Mouse (Mus musculus) kidney, embryonic 15.5 days (tissue): ENCODE data around the gene Dner. TPM values are rescaled to one million over a fixed set of nuclear protein-coding genes. Genes with fewer than 3 reads are reported as not detected.

Source experiments
- ATAC-seq: fragments of 200-750 bp; cut with Nextera tagmentation; replicated peaks from 2 replicates; pipeline ENCODE4 v1.8.0; 2017; ENCODE audit warnings: moderate TSS enrichment; ENCODE audit not compliant: low FRiP score
- H3K27ac ChIP-seq: fragments of 300-500 bp; sonication (generic); 2 replicates; pipeline ENCODE4 v1.5.1; 2015; ENCODE audit warnings: mild to moderate bottlenecking, inconsistent platforms
- H3K27me3 ChIP-seq: fragments of 300-500 bp; sonication (generic); 2 replicates; pipeline ENCODE4 v1.6.1; 2015; ENCODE audit warnings: inconsistent platforms
- H3K36me3 ChIP-seq: fragments of 300-500 bp; sonication (generic); 2 replicates; pipeline ENCODE4 v1.6.1; 2015; ENCODE audit warnings: inconsistent platforms
- H3K4me1 ChIP-seq: fragments of 300-500 bp; sonication (generic); 2 replicates; pipeline ENCODE4 v1.6.1; 2015; ENCODE audit warnings: inconsistent platforms
- H3K4me2 ChIP-seq: fragments of 300-500 bp; sonication (generic); 2 replicates; pipeline ENCODE4 v1.6.1; 2015; ENCODE audit warnings: moderate library complexity, mild to moderate bottlenecking, inconsistent platforms
- H3K4me3 ChIP-seq: fragments of 300-500 bp; sonication (generic); replicated peaks from 2 replicates; pipeline ENCODE4 v1.5.1; 2015; ENCODE audit warnings: mild to moderate bottlenecking, inconsistent platforms
- H3K9ac ChIP-seq: fragments of 300-500 bp; sonication (generic); 2 replicates; pipeline ENCODE4 v1.6.1; 2015; ENCODE audit warnings: mild to moderate bottlenecking, inconsistent platforms
- H3K9me3 ChIP-seq: fragments of 300-500 bp; sonication (generic); replicated peaks from 2 replicates; pipeline ENCODE4 v1.6.1; 2016; ENCODE audit warnings: inconsistent platforms
- WGBS: fragments of 180-500 bp; shearing (Covaris S2); methylation state at CpG from one replicate; pipeline ENCODE4 v1.1.7; 2015; ENCODE audit warnings: mixed read lengths; 5-methylcytosine and 5-hydroxymethylcytosine counted together
- polyA plus RNA-seq: library from polyadenylated mRNA; unstranded; fragments of >200 nt; fragmentation: Nextera tagmentation; extraction: Ambion mirVana; gene quantifications from 2 replicates; pipeline ENCODE4 v1.2.1, GENCODE M21; 2015

Gene Dner
- polyA plus RNA-seq, 1 experiment from 2014 or later: 2.5 TPM

- Histone ChIP-seq H3K36me3 (no peaks in the 10 kb centered on the region), H3K9ac (no peak overlapping the region), H3K4me3 (no peak overlapping the region), H3K9me3 (no peaks in the 10 kb centered on the region), H3K4me2 (no peak overlapping the region), H3K27ac (no peak overlapping the region), H3K4me1 (no peaks in the 10 kb centered on the region), H3K27me3 (no peaks in the 10 kb centered on the region)
- 62% methylated on average over 3 of the region's 3 CpGs for WGBS
- ATAC-seq: no peak
Observed at GRCm38 (mm10) chr1:84513201-84513600, 182.8 kb downstream of the Dner start.

GRCm38 (mm10) chr1:84508510-84508909 is 187.5 kb downstream of the Dner start:
- ATAC-seq: no peak
- no peaks in the 10 kb centered on the region for H3K36me3 ChIP-seq
- H3K27me3 ChIP-seq: no peaks in the 10 kb centered on the region
- peaks cover 14% of the 10 kb centered on the region for H3K4me1 ChIP-seq
- no peak overlapping the region for H3K27ac ChIP-seq
- H3K4me2 ChIP-seq: no peak overlapping the region
- no peak overlapping the region for H3K4me3 ChIP-seq
- WGBS: 67% methylated on average over 1 of the region's 1 CpGs
- no peak overlapping the region for H3K9ac ChIP-seq
- no peaks in the 10 kb centered on the region for H3K9me3 ChIP-seq

DNA sequence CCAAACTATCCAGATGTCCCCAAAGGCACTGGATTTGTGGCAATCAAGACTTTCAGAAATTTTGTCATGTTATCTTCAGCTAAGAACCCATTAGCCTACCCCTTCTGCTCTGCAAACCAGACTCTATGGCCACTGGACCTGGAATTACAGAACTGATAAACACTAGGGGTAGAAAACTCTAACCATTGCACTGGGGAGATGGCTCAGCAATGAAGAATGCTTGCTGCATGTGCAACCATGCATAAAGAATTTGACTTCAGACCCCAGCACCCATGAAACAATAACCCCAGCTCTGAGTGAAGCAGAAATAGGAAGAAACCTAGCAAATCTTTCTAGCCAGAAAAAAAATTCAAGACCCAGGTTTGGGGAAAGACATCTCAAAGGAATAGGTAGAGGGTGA is 188.5 kb downstream of the Dner start:
- Histone ChIP-seq H3K4me3 (no peak overlapping the region), H3K9me3 (no peaks in the 10 kb centered on the region), H3K36me3 (no peaks in the 10 kb centered on the region), H3K4me1 (peaks cover 14% of the 10 kb centered on the region), H3K27ac (no peak overlapping the region), H3K9ac (no peak overlapping the region), H3K4me2 (no peak overlapping the region), H3K27me3 (no peaks in the 10 kb centered on the region)
- ATAC-seq: no peak

- H3K4me2 ChIP-seq: no peak overlapping the region
- H3K27ac ChIP-seq: no peak overlapping the region
- no peaks in the 10 kb centered on the region for H3K36me3 ChIP-seq
- no peak; the same call in 1 of the 2 replicates for ATAC-seq
- H3K27me3 ChIP-seq: no peaks in the 10 kb centered on the region
- H3K4me3 ChIP-seq: no peak overlapping the region
- peaks cover 14% of the 10 kb centered on the region for H3K4me1 ChIP-seq
- WGBS: 24% methylated on average over 6 of the region's 6 CpGs
- no peaks in the 10 kb centered on the region for H3K9me3 ChIP-seq
- no peak overlapping the region for H3K9ac ChIP-seq
Observed at GRCm38 (mm10) chr1:84506984-84507546, 189.0 kb downstream of the Dner start.

DNA sequence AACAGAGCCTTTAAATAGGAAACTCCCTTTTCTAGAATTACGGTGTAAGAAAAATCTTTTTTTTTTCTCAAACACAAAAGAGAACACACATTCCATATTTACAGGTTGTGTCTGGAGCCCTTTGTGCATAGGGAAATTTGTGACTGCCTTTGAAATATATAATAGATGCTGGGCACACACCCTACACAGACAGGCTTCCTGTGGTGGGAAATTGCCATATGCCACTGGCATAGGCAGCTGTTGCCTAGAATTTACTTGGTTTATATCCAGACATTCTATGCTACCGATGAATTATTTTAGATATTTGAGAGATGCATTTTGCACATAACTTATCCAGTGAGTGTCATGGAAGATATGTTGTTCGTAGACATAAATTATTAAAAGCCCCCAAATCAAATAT is 195.3 kb downstream of the Dner start:
- no peaks in the 10 kb centered on the region for H3K27me3 ChIP-seq
- WGBS: 88% methylated on average over 3 of the region's 3 CpGs
- no peak overlapping the region for H3K9ac ChIP-seq
- H3K9me3 ChIP-seq: no peaks in the 10 kb centered on the region
- H3K27ac ChIP-seq: no peak overlapping the region
- H3K4me1 ChIP-seq: no peaks in the 10 kb centered on the region
- no peaks in the 10 kb centered on the region for H3K36me3 ChIP-seq
- ATAC-seq: no peak
- no peak overlapping the region for H3K4me2 ChIP-seq
- no peak overlapping the region for H3K4me3 ChIP-seq

DNA sequence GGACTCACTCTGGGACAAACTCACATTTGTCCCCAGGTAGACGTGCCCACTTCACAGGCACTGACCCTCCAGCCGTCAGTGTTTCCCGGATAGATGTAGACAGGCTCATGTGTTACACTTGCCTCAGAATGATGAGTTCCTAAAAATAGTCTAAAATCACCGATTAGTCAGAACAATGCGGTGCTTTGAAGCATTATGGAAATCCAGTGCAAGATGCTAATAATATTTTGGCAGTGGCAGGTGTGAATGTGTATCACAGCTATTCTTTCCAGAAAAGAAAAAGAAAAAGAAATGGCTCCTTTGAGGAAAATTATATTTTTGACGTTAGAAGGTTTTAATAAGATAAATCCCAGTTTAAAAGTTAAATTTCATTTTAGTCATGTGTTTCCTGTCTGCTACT is 204.3 kb downstream of the Dner start:
- H3K4me2 ChIP-seq: no peak overlapping the region
- no peaks in the 10 kb centered on the region for H3K36me3 ChIP-seq
- 82% methylated on average over 6 of the region's 6 CpGs for WGBS
- H3K27ac ChIP-seq: no peak overlapping the region
- no peaks in the 10 kb centered on the region for H3K4me1 ChIP-seq
- H3K9ac ChIP-seq: no peak overlapping the region
- no peak for ATAC-seq
- no peaks in the 10 kb centered on the region for H3K9me3 ChIP-seq
- H3K4me3 ChIP-seq: no peak overlapping the region
- H3K27me3 ChIP-seq: no peaks in the 10 kb centered on the region

DNA sequence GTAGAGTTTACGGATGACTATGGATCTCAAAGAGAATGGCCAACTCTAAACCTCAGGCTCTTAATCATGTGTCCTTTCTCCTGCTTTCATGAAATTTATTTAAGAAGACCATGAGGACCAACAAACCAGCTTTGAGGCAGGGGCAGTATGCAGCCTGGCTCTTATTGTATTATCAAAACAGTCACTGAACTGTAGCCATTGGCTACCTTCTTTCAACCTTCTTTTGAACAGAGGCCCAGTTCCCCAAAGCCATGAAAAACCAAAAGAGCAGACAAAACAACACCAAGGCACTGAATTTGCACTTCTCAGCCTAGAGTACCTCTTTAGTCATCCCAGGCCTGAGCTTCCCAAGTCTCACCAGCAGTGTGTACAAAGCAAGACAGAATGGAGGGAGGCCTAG is 207.5 kb downstream of the Dner start:
- Histone ChIP-seq H3K36me3 (no peaks in the 10 kb centered on the region), H3K9ac (no peak overlapping the region), H3K9me3 (no peaks in the 10 kb centered on the region), H3K4me2 (no peak overlapping the region), H3K4me1 (no peaks in the 10 kb centered on the region), H3K27ac (no peak overlapping the region), H3K27me3 (no peaks in the 10 kb centered on the region), H3K4me3 (no peak overlapping the region)
- ATAC-seq: no peak
- 91% methylated on average over 1 of the region's 1 CpGs for WGBS

GRCm38 (mm10) chr1:84485066-84485465 is 211.0 kb downstream of the Dner start:
- Histone ChIP-seq H3K4me1 (no peaks in the 10 kb centered on the region), H3K36me3 (no peaks in the 10 kb centered on the region), H3K9ac (no peak overlapping the region), H3K4me2 (no peak overlapping the region), H3K27ac (no peak overlapping the region), H3K27me3 (no peaks in the 10 kb centered on the region), H3K9me3 (no peaks in the 10 kb centered on the region), H3K4me3 (no peak overlapping the region)
- ATAC-seq: no peak

- Histone ChIP-seq H3K27me3 (no peaks in the 10 kb centered on the region), H3K9ac (no peak overlapping the region), H3K4me3 (no peak overlapping the region), H3K9me3 (no peaks in the 10 kb centered on the region), H3K4me2 (no peak overlapping the region), H3K4me1 (no peaks in the 10 kb centered on the region), H3K36me3 (no peaks in the 10 kb centered on the region), H3K27ac (no peak overlapping the region)
- no peak for ATAC-seq
- 76% methylated on average over 3 of the region's 3 CpGs for WGBS
Observed at GRCm38 (mm10) chr1:84484577-84484976, 211.4 kb downstream of the Dner start.

DNA sequence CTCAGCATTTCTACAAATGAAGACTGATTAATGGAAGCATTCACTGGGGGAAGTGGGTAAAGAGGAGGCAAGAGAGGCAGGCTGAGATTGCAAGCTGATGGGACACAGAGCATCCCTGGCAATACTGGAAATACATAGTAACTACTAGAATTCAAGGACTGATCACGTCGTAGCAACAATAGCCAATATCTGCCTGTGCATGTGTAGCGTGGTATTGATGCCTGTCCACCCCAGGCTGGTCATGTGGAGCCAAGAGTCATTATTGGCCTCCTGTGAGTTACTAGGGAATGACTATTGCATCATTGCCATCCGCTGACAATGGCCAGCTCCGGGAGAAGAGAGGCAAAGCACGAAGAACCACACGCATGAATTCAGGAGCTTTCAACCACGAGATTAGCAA is 216.0 kb downstream of the Dner start:
- Histone ChIP-seq H3K27me3 (no peaks in the 10 kb centered on the region), H3K4me3 (no peak overlapping the region), H3K9me3 (no peaks in the 10 kb centered on the region), H3K4me1 (no peaks in the 10 kb centered on the region), H3K4me2 (no peak overlapping the region), H3K27ac (no peak overlapping the region), H3K9ac (no peak overlapping the region), H3K36me3 (no peaks in the 10 kb centered on the region)
- 94% methylated on average over 8 of the region's 8 CpGs for WGBS
- no peak for ATAC-seq

DNA sequence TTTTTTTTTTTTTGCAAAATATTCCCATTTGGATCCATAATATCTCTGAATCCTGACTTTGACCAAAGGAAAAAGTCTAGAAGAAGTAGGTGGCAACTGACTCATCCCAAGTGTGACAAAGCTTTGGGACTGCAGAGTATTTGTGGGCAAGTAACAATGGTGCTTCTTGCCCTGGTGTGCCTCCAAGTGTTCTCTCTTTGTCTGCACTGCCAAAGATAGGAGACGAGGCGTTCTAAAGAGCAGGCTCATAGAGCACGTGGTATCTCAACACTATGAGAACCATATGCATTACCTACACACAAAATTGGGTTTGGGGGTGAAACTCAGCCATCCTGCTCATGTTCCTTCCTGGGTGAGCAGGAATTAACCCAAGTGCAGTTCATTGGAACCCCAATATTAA is 221.7 kb downstream of the Dner start:
- no peak overlapping the region for H3K27ac ChIP-seq
- H3K9me3 ChIP-seq: no peaks in the 10 kb centered on the region
- H3K4me3 ChIP-seq: no peak overlapping the region
- H3K36me3 ChIP-seq: no peaks in the 10 kb centered on the region
- H3K9ac ChIP-seq: no peak overlapping the region
- no peaks in the 10 kb centered on the region for H3K4me1 ChIP-seq
- H3K4me2 ChIP-seq: no peak overlapping the region
- ATAC-seq: no peak
- no peaks in the 10 kb centered on the region for H3K27me3 ChIP-seq
- WGBS: 87% methylated on average over 3 of the region's 3 CpGs

DNA sequence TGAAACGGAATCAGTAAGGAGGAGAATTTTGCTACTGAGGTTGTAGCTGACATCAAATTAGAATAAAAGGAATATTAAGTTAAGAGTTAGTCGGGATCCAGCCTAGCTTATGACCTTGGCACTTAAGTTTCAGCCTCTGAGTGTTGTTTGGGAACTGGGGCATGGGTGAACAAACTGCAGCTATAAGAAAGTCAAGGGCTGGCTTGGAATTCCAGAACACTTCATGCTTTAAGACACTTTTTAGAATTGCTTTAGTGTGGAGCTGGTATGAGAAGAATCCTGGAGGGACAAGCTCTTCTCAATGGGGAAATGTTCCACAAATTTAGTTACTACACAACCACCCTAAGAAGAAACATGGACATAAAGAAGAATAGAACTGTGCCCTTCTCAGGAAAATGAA is 223.8 kb downstream of the Dner start:
- WGBS: 73% methylated on average over 2 of the region's 2 CpGs

GRCm38 (mm10) chr1:84470342-84470741 is 225.7 kb downstream of the Dner start:
- no peak overlapping the region for H3K4me3 ChIP-seq
- no peaks in the 10 kb centered on the region for H3K9me3 ChIP-seq
- no peaks in the 10 kb centered on the region for H3K36me3 ChIP-seq
- no peak overlapping the region for H3K4me2 ChIP-seq
- H3K9ac ChIP-seq: no peak overlapping the region
- no peak for ATAC-seq
- WGBS: 72% methylated on average over 4 of the region's 4 CpGs
- no peaks in the 10 kb centered on the region for H3K4me1 ChIP-seq
- no peak overlapping the region for H3K27ac ChIP-seq
- no peaks in the 10 kb centered on the region for H3K27me3 ChIP-seq

More for the DNA sequence above, 223.8 kb downstream of the Dner start:
- Histone ChIP-seq H3K4me1 (no peaks in the 10 kb centered on the region), H3K4me2 (no peak overlapping the region), H3K9me3 (no peaks in the 10 kb centered on the region), H3K27ac (no peak overlapping the region), H3K9ac (no peak overlapping the region), H3K4me3 (no peak overlapping the region), H3K27me3 (no peaks in the 10 kb centered on the region), H3K36me3 (no peaks in the 10 kb centered on the region)
- no peak for ATAC-seq
